14 mouse cellular contexts compared by ENCODE assay signal in the genomic region with DNA sequence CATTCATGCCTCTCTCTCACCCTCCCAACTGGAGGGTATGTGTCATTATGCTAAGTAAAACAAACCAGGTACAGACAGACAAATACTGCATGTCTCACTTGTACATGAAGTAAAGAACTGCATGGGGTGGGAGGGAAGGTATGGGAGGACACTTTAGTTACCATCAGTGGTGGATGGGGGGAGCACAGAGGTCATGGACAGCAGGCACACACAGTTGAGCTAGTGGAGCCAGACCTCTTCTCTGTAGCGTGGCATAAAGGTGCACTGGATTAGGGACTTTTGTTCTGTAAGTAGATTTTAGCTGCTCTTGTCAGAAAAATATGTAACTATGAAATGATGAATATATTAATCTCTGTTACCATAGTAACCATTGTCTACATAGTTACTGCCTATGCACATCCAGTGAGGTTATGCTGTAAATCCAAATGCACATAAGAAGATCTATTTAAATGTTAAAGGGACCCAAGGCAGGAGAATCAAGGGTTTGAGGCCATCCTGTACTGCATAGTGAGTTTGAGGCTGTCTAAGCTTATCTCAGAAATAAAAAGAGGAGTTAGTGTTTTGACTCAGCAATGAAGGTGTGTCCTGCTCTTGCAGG. TPM values are rescaled to one million over a fixed set of nuclear protein-coding genes. Genes with fewer than 3 reads are reported as not detected.
"Had no signal": no experiment of that assay in that cellular context is flagged by ENCODE, and none has a peak within 500 bp of the region (broad histone marks: within the 10 kb centered on the region; RNA-seq: fewer than 3 reads in every experiment).

No protein-coding gene starts in this region.

- H3K27ac ChIP-seq: kidney, embryonic 15.5 days; left cerebral cortex, adult 2 months; limb, embryonic 10.5 days; liver, embryonic 15.5 days; macrophage; neural tube, embryonic 15.5 days; stomach, postnatal 0 days had no signal

- H3K36me3 ChIP-seq: kidney, embryonic 15.5 days; limb, embryonic 10.5 days; liver, embryonic 15.5 days; neural tube, embryonic 15.5 days had no signal

- H3K9ac ChIP-seq: kidney, embryonic 15.5 days; liver, embryonic 15.5 days; neural tube, embryonic 15.5 days had no signal

- DNase-seq: lung, adult 2 months; lung, postnatal 10 days; right cerebral cortex, adult 18-20 months; right cerebral cortex, postnatal 25 days had no signal

- H3K27me3 ChIP-seq: kidney, embryonic 15.5 days; liver, embryonic 15.5 days; neural tube, embryonic 15.5 days had no signal

- H3K4me2 ChIP-seq: kidney, embryonic 15.5 days; liver, embryonic 11.5 days; liver, embryonic 15.5 days; neural tube, embryonic 15.5 days had no signal

- H3K4me1 ChIP-seq: kidney, embryonic 15.5 days; limb, embryonic 10.5 days; liver, embryonic 15.5 days had no signal

- H3K9me3 ChIP-seq: limb, embryonic 10.5 days; liver, embryonic 15.5 days had no signal

- H3K4me3 ChIP-seq: kidney, embryonic 15.5 days; left cerebral cortex, adult 2 months; limb, embryonic 10.5 days; liver, embryonic 15.5 days; megakaryocyte, embryonic 14.5 days; myocyte; neural tube, embryonic 15.5 days had no signal

RNA-seq across cellular contexts. Expression of gene Hrh1, which starts 46.6 kb away (rescaled TPM):
- polyA plus RNA-seq: limb, embryonic 10.5 days had no signal
